Mouse (Mus musculus): ENCODE results near the gene Dync1h1. TPM values are rescaled to one million over a fixed set of nuclear protein-coding genes. Genes with fewer than 3 reads are reported as not detected.
"Not testable (repeated sequence)": the region's sequence is repeated elsewhere in the genome, so short reads cannot be mapped to it uniquely, and the experiment has no call there.

Dync1h1 gene
- polyA plus RNA-seq, 1 experiment from 2014 or later = 47.2 TPM

DNA sequence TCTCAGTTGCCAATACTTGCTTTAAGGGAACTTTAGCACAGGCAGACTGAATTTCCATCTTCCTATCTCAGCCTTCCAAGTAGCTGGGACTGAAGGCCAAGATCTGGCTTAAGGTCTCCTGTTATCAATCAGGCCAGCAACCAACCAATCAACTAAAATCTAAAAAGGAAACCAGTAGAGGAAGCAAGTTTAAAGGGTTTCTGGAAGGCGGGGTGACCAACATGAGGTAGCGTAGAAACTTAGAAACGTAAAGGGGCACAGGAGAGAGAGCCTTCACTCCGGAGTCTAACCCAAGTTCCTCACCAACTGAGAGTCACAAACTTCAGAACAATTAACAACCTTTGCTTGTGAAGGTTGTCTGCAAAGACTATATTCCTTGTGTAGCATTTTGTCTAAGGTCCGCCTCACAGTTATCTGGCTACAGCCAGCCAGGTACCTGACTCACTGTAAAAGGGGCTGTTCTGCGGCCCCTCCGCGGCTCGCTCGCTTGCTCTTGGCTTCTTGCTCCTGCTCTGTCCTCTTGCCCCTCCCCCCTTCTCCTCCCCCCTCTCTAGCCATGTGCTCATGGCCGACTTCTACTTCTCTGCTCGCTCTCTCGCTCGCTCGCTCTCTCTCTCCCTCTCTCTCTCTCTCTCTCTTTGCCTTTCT, 97.4 kb downstream of the Dync1h1 start:
- WGBS = 38% methylated on average over 14 of the region's 15 CpGs
- H3K9ac ChIP-seq = no peak overlapping the region
- ATAC-seq (ENCODE audit: insufficient number of reproducible peaks, low FRiP score, low TSS enrichment, low read depth) = no peak
- H3K27me3 ChIP-seq = no peaks in the 10 kb centered on the region
- H3K4me1 ChIP-seq = peaks cover 19% of the 10 kb centered on the region
- no peaks in the 10 kb centered on the region for H3K9me3 ChIP-seq
- H3K36me3 ChIP-seq = peaks cover 7% of the 10 kb centered on the region
- no peak overlapping the region for H3K4me2 ChIP-seq
- no peak overlapping the region for H3K4me3 ChIP-seq
- no peak overlapping the region for H3K27ac ChIP-seq

DNA sequence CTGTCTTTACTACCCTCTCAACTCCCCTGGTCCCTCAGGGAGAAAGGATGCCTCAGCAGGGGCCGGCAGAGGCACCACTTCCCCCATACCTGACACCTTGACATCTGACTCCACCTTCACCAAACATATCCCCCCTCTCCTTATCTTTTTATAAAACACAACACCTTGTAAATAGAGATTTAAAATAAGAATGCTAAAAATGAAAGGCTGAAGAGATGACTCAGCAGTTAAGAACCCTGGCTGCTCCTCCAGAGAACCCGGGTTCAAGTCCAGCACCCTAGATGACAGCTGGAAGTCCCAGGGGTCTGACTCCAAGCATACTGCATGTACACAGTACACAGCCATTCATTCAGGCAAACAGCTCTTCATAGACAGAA, 97.9 kb downstream of the Dync1h1 start:
- no peak overlapping the region for H3K27ac ChIP-seq
- H3K9me3 ChIP-seq = no peaks in the 10 kb centered on the region
- H3K36me3 ChIP-seq = peaks cover 7% of the 10 kb centered on the region
- peaks cover 19% of the 10 kb centered on the region for H3K4me1 ChIP-seq
- no peak overlapping the region for H3K4me2 ChIP-seq
- 58% methylated on average over 2 of the region's 2 CpGs for WGBS
- no peak overlapping the region for H3K4me3 ChIP-seq
- no peak for ATAC-seq (ENCODE audit: insufficient number of reproducible peaks, low FRiP score, low TSS enrichment, low read depth)
- no peaks in the 10 kb centered on the region for H3K27me3 ChIP-seq
- no peak overlapping the region for H3K9ac ChIP-seq

DNA sequence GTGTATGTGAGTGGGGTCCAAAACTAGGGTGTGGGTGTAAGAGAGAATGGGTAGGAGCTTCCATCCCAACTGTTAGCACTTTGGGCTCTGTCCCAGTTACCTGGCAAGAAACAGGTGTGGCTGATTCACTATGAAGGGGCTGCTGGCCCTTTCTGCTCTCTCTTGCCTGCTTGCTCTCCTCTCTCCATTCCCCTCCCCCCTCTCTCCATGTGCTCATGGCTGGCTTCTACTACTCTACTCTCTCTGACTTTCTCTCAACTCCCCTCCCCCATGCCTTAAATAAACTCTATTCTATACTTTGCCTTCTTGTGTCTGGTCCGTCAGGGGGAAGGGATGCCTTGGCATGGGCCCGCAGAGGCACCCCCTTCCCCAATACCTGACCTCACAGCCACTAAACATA, 99.5 kb downstream of the Dync1h1 start:
- 73% methylated on average over 2 of the region's 2 CpGs for WGBS
- ATAC-seq (ENCODE audit: insufficient number of reproducible peaks, low FRiP score, low TSS enrichment, low read depth) = no peak
- H3K36me3 ChIP-seq = no peaks in the 10 kb centered on the region
- peaks cover 12% of the 10 kb centered on the region; the same call in 1 of the 2 replicates for H3K4me1 ChIP-seq
- no peaks in the 10 kb centered on the region for H3K27me3 ChIP-seq
- no peak overlapping the region for H3K4me2 ChIP-seq
- no peak overlapping the region for H3K4me3 ChIP-seq
- H3K9me3 ChIP-seq = no peaks in the 10 kb centered on the region
- no peak overlapping the region for H3K9ac ChIP-seq
- H3K27ac ChIP-seq = no peak overlapping the region

DNA sequence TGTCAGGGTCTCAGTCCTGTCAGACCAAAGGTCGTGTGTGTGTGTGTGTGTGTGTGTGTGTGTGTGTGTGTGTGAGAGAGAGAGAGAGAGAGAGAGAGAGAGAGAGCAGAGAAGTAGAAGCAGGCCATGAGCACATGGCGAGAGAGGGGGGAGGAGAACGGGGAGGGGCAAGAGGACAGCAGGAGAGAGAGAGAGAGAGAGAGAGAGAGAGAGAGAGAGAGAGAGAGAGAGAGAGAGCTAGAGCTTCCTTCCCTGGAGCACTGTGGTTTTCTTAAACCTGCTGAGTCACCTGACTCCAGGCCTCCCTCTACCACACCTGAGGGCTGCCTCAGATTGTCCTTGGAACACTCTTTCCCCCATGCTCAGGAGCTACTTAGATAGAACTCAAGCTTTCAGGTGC, 100.1 kb downstream of the Dync1h1 start:
- H3K9ac ChIP-seq; H3K36me3 ChIP-seq; H3K9me3 ChIP-seq; H3K4me3 ChIP-seq; ATAC-seq (ENCODE audit: insufficient number of reproducible peaks, low FRiP score, low TSS enrichment, low read depth); H3K27ac ChIP-seq; H3K4me2 ChIP-seq; H3K27me3 ChIP-seq: not testable (repeated sequence)
- H3K4me1 ChIP-seq = peaks cover 14% of the 10 kb centered on the region; the same call in 1 of the 2 replicates
- WGBS = 25% methylated on average over 1 of the region's 3 CpGs

DNA sequence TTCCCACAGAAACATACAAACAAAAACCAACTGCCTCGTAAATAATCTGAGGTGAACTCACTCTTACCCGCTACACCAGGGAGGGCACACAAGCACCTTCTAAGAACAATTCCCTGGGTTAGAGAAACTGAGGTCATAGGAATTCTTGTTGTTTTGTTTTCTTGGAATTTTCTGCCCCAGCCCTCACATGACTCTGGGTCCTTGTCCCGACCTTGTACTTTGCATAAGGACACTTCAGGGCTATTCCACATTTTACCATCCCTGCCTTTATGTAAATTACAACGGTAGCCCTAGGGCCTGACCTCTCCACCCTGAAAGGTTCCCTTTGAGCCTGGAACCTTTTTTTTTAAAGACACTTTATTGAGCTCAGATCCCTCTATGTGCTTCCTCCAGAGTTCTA, 101.3 kb downstream of the Dync1h1 start, which contains the start of gene Hsp90aa1:
Hsp90aa1 (minus strand) TSS at position 173 of the 400 bp plus-strand sequence.
- Histone ChIP-seq H3K4me3 (no peak within 1 kb of the TSS), H3K4me1 (0 out of 2 replicates have a peak, but pooled peaks cover 10% of the 10 kb centered on the region), H3K4me2 (peak within 1 kb of the TSS; percentile 14; the same call in 1 of the 2 replicates), H3K9ac (no peak within 1 kb of the TSS), H3K9me3 (no peaks in the 10 kb centered on the region), H3K27me3 (no peaks in the 10 kb centered on the region), H3K27ac (no peak within 1 kb of the TSS), H3K36me3 (no peaks in the 10 kb centered on the region)
- 43% methylated on average over 4 of the region's 4 CpGs for WGBS
- no peak for ATAC-seq (ENCODE audit: insufficient number of reproducible peaks, low FRiP score, low TSS enrichment, low read depth)

DNA sequence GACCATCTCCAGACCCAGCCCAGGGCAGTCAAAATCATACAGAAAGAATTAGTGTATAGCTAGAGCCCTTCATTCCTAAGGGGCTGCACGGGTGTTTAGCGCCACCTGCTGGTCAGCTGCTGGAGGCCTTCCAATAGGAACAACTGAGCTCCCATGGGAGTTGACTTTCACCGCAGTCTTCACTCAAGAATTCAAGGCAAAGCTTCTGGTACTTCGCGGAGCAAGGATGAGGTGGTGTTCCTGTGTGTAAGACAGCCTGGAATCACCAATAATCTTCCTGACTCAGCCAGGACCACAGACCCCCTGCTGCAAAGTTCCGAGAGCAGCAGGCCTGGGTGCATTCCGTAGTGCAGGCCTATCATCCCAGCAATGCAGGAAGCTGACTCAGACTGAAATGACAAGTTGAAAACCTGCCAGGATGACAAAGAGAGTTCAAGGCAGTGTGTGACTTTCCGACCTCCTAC, 101.8 kb downstream of the Dync1h1 start:
- Histone ChIP-seq H3K4me3 (no peak overlapping the region), H3K27ac (no peak overlapping the region), H3K27me3 (no peaks in the 10 kb centered on the region), H3K9ac (no peak overlapping the region), H3K4me1 (0 out of 2 replicates have a peak, but pooled peaks cover 10% of the 10 kb centered on the region), H3K4me2 (peak overlapping the region; percentile 14; the same call in 1 of the 2 replicates), H3K36me3 (no peaks in the 10 kb centered on the region), H3K9me3 (no peaks in the 10 kb centered on the region)
- 22% methylated on average over 8 of the region's 8 CpGs for WGBS
- peak; percentile 62; the same call in 1 of the 2 replicates for ATAC-seq (ENCODE audit: insufficient number of reproducible peaks, low FRiP score, low TSS enrichment, low read depth)

DNA sequence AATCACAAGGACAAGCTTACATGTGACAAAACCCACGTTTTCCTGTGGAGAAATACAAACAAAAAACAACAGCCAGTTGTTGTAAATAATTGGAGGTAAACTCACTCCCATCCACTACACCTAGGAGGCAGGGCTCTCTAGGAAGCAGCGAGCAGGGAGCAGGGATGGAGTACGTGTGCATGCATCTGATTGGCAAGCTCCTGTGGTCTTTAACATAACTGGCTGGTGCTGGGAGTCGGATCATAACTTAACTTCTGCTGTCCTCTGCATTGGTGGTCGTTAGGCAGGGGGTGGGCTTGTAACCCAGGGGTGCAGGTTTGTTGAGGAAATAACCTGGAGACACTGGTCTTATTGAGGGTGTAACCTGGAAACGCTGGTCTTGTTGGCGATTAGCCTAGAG, 102.4 kb downstream of the Dync1h1 start:
- H3K4me3 ChIP-seq = no peak overlapping the region
- H3K27ac ChIP-seq = no peak overlapping the region
- H3K9ac ChIP-seq = no peak overlapping the region
- no peak for ATAC-seq (ENCODE audit: insufficient number of reproducible peaks, low FRiP score, low TSS enrichment, low read depth)
- 64% methylated on average over 7 of the region's 7 CpGs for WGBS
- H3K27me3 ChIP-seq = no peaks in the 10 kb centered on the region
- H3K9me3 ChIP-seq = no peaks in the 10 kb centered on the region
- no peak overlapping the region for H3K4me2 ChIP-seq
- no peaks in the 10 kb centered on the region for H3K36me3 ChIP-seq
- H3K4me1 ChIP-seq = 0 out of 2 replicates have a peak, but pooled peaks cover 10% of the 10 kb centered on the region

DNA sequence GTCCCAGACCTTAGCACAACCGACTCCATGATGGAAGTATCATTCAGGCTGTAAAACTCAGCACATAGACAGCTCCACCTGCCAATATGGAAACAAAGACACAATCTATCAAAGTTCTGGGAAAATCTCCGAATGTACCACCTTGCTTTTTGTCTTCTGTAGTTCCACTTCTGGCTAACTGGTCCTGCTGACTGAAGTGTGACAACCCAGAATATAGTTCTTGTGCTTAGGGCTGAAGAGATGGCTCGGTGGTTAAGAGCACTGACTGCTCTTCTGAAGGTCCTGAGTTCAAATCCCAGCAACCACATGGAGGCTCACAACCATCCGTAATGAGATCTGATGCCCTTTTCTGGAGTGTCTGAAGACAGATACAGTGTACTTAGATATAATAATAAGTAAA, 104.2 kb downstream of the Dync1h1 start:
- 73% methylated on average over 4 of the region's 4 CpGs for WGBS
- not testable (repeated sequence) for ATAC-seq (ENCODE audit: insufficient number of reproducible peaks, low FRiP score, low TSS enrichment, low read depth); H3K9ac ChIP-seq; H3K9me3 ChIP-seq; H3K36me3 ChIP-seq; H3K27me3 ChIP-seq; H3K27ac ChIP-seq; H3K4me1 ChIP-seq; H3K4me3 ChIP-seq; H3K4me2 ChIP-seq

DNA sequence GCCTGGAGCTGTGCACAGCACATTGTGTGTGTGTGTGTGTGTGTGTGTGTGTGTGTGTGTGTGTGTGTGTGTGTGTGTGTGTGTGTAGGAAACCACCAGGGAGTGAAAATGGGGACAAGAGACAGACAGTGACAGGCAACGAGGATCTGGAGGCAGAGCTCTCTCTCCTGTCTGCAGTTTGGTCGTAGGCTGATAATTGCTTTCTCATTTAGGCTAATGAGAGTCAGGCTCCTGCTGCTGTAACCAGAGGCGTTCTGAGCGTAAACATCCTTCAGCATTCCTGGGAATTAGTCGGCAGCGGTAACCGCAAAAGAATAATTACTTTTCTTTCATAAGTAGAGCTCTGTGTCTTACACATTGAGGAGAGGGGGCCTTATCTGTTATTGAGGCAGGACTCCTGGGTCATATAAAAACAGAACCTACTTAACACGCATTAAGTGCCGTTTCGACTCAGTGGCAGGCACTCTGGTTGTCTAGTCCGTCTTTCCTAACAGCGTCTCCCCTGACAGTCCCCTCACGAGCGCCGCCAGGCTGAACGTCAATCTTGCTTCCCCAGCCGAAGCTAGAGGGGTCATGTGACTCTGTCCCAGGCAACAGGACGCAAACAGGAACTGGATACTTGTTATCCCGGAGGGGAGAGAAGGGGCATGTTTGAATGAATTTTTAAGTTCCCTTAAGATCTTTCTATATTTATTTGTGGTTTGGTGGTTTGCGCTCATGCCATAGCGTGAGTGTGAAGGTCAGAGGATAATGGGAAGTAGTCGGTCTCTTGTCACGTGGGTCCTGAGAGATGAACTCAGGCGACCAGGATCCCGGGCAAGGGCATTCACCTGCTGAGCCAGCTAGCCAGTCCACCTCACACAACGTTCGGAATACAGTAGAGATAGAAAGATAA, 105.3 kb downstream of the Dync1h1 start:
- 2% methylated on average over 27 of the region's 27 CpGs for WGBS
- Histone ChIP-seq H3K4me3 (peak overlapping the region; percentile 27), H3K9me3 (no peaks in the 10 kb centered on the region), H3K27ac (no peak overlapping the region), H3K27me3 (no peaks in the 10 kb centered on the region), H3K4me2 (peak overlapping the region; percentile 46), H3K36me3 (no peaks in the 10 kb centered on the region), H3K4me1 (0 out of 2 replicates have a peak, but pooled peaks cover 10% of the 10 kb centered on the region), H3K9ac (no peak overlapping the region)
- no peak for ATAC-seq (ENCODE audit: insufficient number of reproducible peaks, low FRiP score, low TSS enrichment, low read depth)

DNA sequence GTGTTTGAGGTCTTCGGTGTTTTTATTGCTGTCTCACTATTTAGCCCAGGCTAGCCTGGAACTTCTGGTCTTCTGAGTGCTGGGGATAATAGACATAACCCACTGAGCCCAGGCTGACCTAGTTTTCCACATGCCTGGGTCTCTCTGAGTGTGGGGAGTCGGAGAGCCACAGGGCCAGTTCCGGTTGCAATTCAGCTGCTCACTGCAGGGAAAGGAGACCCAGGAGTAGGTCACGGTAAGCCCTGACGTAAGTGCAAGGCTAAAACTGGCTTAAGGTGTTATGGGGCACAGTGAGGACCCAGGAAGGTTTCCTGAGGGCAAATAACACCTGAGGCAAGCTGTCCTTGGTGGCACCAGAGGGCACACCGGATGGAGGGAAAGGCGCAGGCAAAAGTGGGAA, 106.2 kb downstream of the Dync1h1 start:
- Histone ChIP-seq H3K9ac (no peak overlapping the region), H3K4me3 (no peak overlapping the region), H3K4me2 (no peak overlapping the region), H3K4me1 (0 out of 2 replicates have a peak, but pooled peaks cover 10% of the 10 kb centered on the region), H3K27me3 (no peaks in the 10 kb centered on the region), H3K36me3 (no peaks in the 10 kb centered on the region), H3K27ac (no peak overlapping the region), H3K9me3 (no peaks in the 10 kb centered on the region)
- 82% methylated on average over 7 of the region's 7 CpGs for whole genome bisulfite sequencing
- ATAC-seq (ENCODE audit: insufficient number of reproducible peaks, low FRiP score, low TSS enrichment, low read depth) = no peak

DNA sequence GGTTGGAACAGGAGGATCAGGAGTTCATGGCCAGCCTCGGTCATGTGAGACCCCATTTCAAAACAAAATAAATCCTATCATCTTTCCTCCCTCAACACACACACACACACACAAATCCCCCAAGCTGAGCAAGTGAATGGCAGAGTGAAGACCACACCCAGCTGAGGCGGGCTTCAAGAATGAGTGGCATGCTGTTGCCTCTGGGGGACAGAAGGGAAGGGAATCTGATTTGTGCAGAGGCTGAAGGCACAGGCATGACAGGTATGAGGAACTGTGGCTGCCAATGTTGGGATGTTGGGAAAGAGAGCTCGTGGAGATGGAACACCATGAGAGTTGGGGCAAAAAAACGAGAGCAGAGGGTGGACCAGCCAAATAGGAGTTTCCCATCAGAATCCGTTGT, 110.0 kb downstream of the Dync1h1 start:
- Histone ChIP-seq H3K27me3 (no peaks in the 10 kb centered on the region), H3K4me1 (0 out of 2 replicates have a peak, but pooled peaks cover 4% of the 10 kb centered on the region), H3K27ac (no peak overlapping the region), H3K9ac (no peak overlapping the region), H3K36me3 (no peaks in the 10 kb centered on the region), H3K9me3 (no peaks in the 10 kb centered on the region), H3K4me3 (no peak overlapping the region), H3K4me2 (no peak overlapping the region)
- 55% methylated on average over 5 of the region's 5 CpGs for WGBS
- ATAC-seq (ENCODE audit: insufficient number of reproducible peaks, low FRiP score, low TSS enrichment, low read depth) = no peak

DNA sequence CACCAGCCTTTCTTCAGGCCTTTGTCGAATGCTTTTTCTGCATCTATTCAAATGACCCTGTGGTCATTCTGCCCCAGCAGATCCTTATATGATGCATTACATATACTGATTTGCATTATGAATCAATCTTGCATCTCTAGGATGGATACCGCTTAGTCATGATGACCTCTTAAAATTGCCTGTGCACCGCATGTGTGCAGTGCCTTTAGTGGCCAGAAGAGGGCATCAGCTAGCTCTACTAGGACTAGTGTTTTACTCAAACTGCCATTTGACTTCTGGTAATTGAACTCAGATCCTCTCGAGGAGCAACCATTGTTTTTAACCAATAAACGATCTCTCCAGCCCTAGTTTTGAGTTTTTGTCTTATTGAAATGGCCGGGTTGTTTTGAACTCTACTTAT, 112.5 kb downstream of the Dync1h1 start:
- no peak overlapping the region for H3K27ac ChIP-seq
- H3K4me2 ChIP-seq = no peak overlapping the region
- 93% methylated on average over 6 of the region's 6 CpGs for WGBS
- no peak overlapping the region for H3K9ac ChIP-seq
- H3K36me3 ChIP-seq = no peaks in the 10 kb centered on the region
- no peak overlapping the region for H3K4me3 ChIP-seq
- no peaks in the 10 kb centered on the region for H3K27me3 ChIP-seq
- H3K9me3 ChIP-seq = no peaks in the 10 kb centered on the region
- ATAC-seq (ENCODE audit: insufficient number of reproducible peaks, low FRiP score, low TSS enrichment, low read depth) = no peak
- H3K4me1 ChIP-seq = no peaks in the 10 kb centered on the region
